Mouse (Mus musculus) cerebellum, adult 2 months (tissue): ENCODE data around the gene Plekhn1.

Experiments
- CTCF ChIP-seq: fragments of 200-500 bp; IDR thresholded peaks from 2 replicates; pipeline ENCODE4 v1.5.1; 2011; ENCODE audit warnings: low read depth, mild to moderate bottlenecking, control low read depth, low read length, moderate library complexity, borderline replicate concordance; ENCODE audit not compliant: insufficient read depth
- POLR2A ChIP-seq: fragments of 200-500 bp; IDR thresholded peaks from 2 replicates; pipeline ENCODE4 v1.6.1; 2011; ENCODE audit warnings: low read length, control low read depth, borderline replicate concordance; ENCODE audit not compliant: insufficient read depth

GRCm38 (mm10) chr4:156177630-156178029 is 57.0 kb downstream of the Plekhn1 start:
- TF ChIP-seq CTCF (no peak), POLR2A (no peak)
